Mouse (Mus musculus): ENCODE data around the gene Pfkfb4. TPM values are rescaled to one million over a fixed set of nuclear protein-coding genes. Genes with fewer than 3 reads are reported as not detected.

Gene Pfkfb4
- polyA plus RNA-seq, 1 experiment from 2014 or later = 14.4 TPM

DNA sequence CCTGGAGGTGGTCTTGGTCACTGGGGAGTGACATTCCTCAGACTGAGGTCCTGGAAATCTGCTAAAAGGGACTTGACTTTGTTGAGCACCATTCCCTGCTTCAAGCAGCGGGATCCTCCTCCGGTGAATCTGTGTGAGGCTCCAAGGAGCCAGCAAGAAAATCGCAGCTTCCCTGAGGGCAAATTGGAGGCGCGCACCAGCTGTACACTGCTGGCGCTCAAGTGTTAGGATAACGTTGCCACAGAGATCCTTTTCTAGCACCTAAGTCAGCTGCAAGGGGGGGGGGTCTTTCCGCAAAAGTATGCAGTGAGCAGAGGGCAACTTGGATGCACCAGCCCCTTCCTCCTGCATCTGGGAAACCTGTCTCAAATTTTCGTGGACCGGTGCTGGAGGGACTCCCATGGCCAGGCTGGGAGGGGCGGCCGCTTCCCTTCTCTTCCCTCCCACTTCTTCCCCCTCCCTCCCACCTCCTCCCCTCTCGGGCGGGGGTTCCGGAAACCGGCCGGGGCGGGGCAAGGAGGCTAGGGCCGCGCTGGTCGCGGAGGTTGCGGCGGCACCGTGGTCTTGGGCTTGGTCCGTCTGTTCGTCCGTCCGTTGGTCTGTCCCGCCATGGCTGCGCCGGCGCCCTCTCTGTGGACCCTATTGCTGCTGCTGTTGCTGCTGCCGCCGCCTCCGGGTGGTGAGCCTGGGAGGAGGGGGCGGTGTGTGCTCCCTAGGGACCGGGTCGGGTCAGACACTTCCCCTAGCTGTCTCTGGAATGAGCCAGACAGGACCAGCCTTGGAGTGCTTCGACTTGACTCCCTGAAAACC is 46.7 kb downstream of the Pfkfb4 start, which contains the start of gene Shisa5:
Gene Shisa5 (plus strand): TSS at position 480 of the 810 bp plus-strand sequence.
- no peaks in the 10 kb centered on the region for H3K36me3 ChIP-seq (ENCODE audit: control insufficient read depth, insufficient read depth, low read length)
- H3K4me1 ChIP-seq (ENCODE audit: control insufficient read depth, insufficient read depth, low read length) = no peaks in the 10 kb centered on the region
- H3K27me3 ChIP-seq (ENCODE audit: control insufficient read depth, insufficient read depth, low read length) = no peaks in the 10 kb centered on the region
- H3K27ac ChIP-seq (ENCODE audit: low read depth, low read length) = no peak within 1 kb of the TSS
- H3K4me2 ChIP-seq (ENCODE audit: low read depth) = peak within 1 kb of the TSS; percentile 87
- WGBS = 0% methylated on average over 37 of the region's 40 CpGs
- peak; percentile 82 for DNase-seq (ENCODE audit: low spot score)
- H3K9ac ChIP-seq (ENCODE audit: low read length) = peak within 1 kb of the TSS; percentile 73
- no peaks in the 10 kb centered on the region for H3K9me3 ChIP-seq (ENCODE audit: control insufficient read depth, low read length)
- ATAC-seq (ENCODE audit: insufficient read depth, low FRiP score, low TSS enrichment) = peak; percentile 76
- H3K4me3 ChIP-seq (ENCODE audit: low read depth, low read length) = peak within 1 kb of the TSS; percentile 56

- H3K27ac ChIP-seq (ENCODE audit: low read depth, low read length) = no peak overlapping the region
- ATAC-seq (ENCODE audit: insufficient read depth, low FRiP score, low TSS enrichment) = no peak
- 21% methylated on average over 8 of the region's 8 CpGs for WGBS
Measured at GRCm38 (mm10) chr9:109038901-109039364, 47.4 kb downstream of the Pfkfb4 start.

DNA sequence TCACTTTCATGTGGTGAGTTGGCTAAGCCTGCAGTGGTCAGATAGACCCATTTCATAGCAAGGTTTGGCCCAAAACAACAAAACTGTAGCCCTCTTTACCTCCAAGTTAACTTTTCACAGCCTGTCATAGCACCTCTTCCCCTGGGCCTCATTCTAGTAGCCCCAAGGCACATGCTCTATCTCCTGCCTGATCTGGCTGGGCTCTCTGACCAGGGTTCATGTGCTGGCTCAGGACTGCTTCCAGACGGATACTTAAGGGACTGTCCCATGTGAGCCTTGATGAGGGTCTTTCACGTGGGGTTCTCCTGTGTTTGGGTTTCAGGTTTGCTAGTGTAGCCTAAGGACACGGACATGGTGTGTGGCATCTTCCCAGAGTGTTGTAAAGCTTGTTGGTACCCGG is 48.1 kb downstream of the Pfkfb4 start:
- no peak for ATAC-seq (ENCODE audit: insufficient read depth, low FRiP score, low TSS enrichment)
- Histone ChIP-seq H3K9me3 (ENCODE audit: control insufficient read depth, low read length) (no peaks in the 10 kb centered on the region), H3K4me3 (ENCODE audit: low read depth, low read length) (no peak overlapping the region), H3K27ac (ENCODE audit: low read depth, low read length) (no peak overlapping the region), H3K4me1 (ENCODE audit: control insufficient read depth, insufficient read depth, low read length) (no peaks in the 10 kb centered on the region), H3K27me3 (ENCODE audit: control insufficient read depth, insufficient read depth, low read length) (no peaks in the 10 kb centered on the region), H3K36me3 (ENCODE audit: control insufficient read depth, insufficient read depth, low read length) (no peaks in the 10 kb centered on the region), H3K9ac (ENCODE audit: low read length) (no peak overlapping the region), H3K4me2 (ENCODE audit: low read depth) (no peak overlapping the region)
- DNase-seq (ENCODE audit: low spot score) = no peak
- 87% methylated on average over 4 of the region's 4 CpGs for WGBS

More at GRCm38 (mm10) chr9:109038901-109039364, 47.4 kb downstream of the Pfkfb4 start:
- no peaks in the 10 kb centered on the region for H3K9me3 ChIP-seq (ENCODE audit: control insufficient read depth, low read length)
- peak overlapping the region; percentile 73 for H3K9ac ChIP-seq (ENCODE audit: low read length)
- H3K36me3 ChIP-seq (ENCODE audit: control insufficient read depth, insufficient read depth, low read length) = no peaks in the 10 kb centered on the region
- no peak for DNase-seq (ENCODE audit: low spot score)
- H3K27me3 ChIP-seq (ENCODE audit: control insufficient read depth, insufficient read depth, low read length) = no peaks in the 10 kb centered on the region
- H3K4me3 ChIP-seq (ENCODE audit: low read depth, low read length) = peak overlapping the region; percentile 56
- no peaks in the 10 kb centered on the region for H3K4me1 ChIP-seq (ENCODE audit: control insufficient read depth, insufficient read depth, low read length)
- H3K4me2 ChIP-seq (ENCODE audit: low read depth) = peak overlapping the region; percentile 87

GRCm38 (mm10) chr9:109040216-109040615 is 48.6 kb downstream of the Pfkfb4 start:
- Histone ChIP-seq H3K4me2 (ENCODE audit: low read depth) (no peak overlapping the region), H3K27me3 (ENCODE audit: control insufficient read depth, insufficient read depth, low read length) (no peaks in the 10 kb centered on the region), H3K36me3 (ENCODE audit: control insufficient read depth, insufficient read depth, low read length) (no peaks in the 10 kb centered on the region), H3K4me3 (ENCODE audit: low read depth, low read length) (no peak overlapping the region), H3K9ac (ENCODE audit: low read length) (no peak overlapping the region), H3K4me1 (ENCODE audit: control insufficient read depth, insufficient read depth, low read length) (no peaks in the 10 kb centered on the region), H3K27ac (ENCODE audit: low read depth, low read length) (no peak overlapping the region), H3K9me3 (ENCODE audit: control insufficient read depth, low read length) (no peaks in the 10 kb centered on the region)
- WGBS = 82% methylated on average over 8 of the region's 8 CpGs
- DNase-seq (ENCODE audit: low spot score) (no peak), ATAC-seq (ENCODE audit: insufficient read depth, low FRiP score, low TSS enrichment) (no peak)

DNA sequence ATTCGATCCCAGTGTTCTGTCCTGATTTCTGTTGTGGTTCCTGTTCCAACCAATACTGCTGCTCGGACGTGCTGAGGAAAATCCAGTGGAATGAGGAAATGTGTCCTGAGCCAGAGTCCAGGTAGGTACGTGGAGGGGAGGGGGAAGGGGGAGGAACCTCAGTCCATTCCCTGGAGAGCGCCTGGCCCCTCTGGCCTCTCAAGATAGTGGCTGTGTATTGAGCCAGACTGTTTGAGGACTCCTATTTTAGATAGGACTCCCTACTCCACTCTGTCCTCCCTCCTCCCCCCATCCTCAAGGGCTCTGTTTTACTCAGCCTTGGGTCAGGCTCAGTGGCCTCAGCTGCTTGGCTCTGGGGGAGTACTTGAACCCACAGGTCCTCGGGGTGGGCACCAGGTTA is 49.3 kb downstream of the Pfkfb4 start:
- Histone ChIP-seq H3K4me1 (ENCODE audit: control insufficient read depth, insufficient read depth, low read length) (no peaks in the 10 kb centered on the region), H3K27ac (ENCODE audit: low read depth, low read length) (no peak overlapping the region), H3K9ac (ENCODE audit: low read length) (no peak overlapping the region), H3K27me3 (ENCODE audit: control insufficient read depth, insufficient read depth, low read length) (no peaks in the 10 kb centered on the region), H3K36me3 (ENCODE audit: control insufficient read depth, insufficient read depth, low read length) (no peaks in the 10 kb centered on the region), H3K9me3 (ENCODE audit: control insufficient read depth, low read length) (no peaks in the 10 kb centered on the region), H3K4me2 (ENCODE audit: low read depth) (no peak overlapping the region), H3K4me3 (ENCODE audit: low read depth, low read length) (no peak overlapping the region)
- no peak for ATAC-seq (ENCODE audit: insufficient read depth, low FRiP score, low TSS enrichment)
- DNase-seq (ENCODE audit: low spot score) = no peak
- WGBS = 57% methylated on average over 6 of the region's 6 CpGs

DNA sequence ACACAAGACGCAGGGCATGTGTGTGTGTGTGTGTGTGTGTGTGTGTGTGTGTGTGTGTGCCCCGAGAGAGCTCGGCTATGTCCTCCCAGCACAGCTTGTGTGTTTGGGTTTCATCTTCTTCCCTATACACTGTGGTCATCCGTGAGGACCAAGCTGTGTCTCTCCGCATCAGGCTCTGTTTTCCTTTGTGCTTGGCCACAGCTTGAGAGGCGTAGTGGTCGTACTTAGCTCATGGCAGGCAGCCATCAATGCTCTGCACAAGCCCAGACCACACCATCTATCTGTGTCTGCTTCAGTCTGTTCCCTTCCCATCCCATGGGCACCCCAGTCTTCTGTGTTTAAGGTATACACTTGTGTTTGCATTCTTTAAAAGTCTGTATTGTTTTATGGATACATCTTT is 49.8 kb downstream of the Pfkfb4 start:
- 85% methylated on average over 7 of the region's 7 CpGs for WGBS
- H3K9ac ChIP-seq (ENCODE audit: low read length) = no peak overlapping the region
- no peaks in the 10 kb centered on the region for H3K4me1 ChIP-seq (ENCODE audit: control insufficient read depth, insufficient read depth, low read length)
- DNase-seq (ENCODE audit: low spot score) (no peak), ATAC-seq (ENCODE audit: insufficient read depth, low FRiP score, low TSS enrichment) (no peak)
- no peaks in the 10 kb centered on the region for H3K27me3 ChIP-seq (ENCODE audit: control insufficient read depth, insufficient read depth, low read length)
- no peaks in the 10 kb centered on the region for H3K9me3 ChIP-seq (ENCODE audit: control insufficient read depth, low read length)
- no peak overlapping the region for H3K4me3 ChIP-seq (ENCODE audit: low read depth, low read length)
- H3K4me2 ChIP-seq (ENCODE audit: low read depth) = no peak overlapping the region
- H3K27ac ChIP-seq (ENCODE audit: low read depth, low read length) = no peak overlapping the region
- no peaks in the 10 kb centered on the region for H3K36me3 ChIP-seq (ENCODE audit: control insufficient read depth, insufficient read depth, low read length)

GRCm38 (mm10) chr9:109046306-109046705 is 54.7 kb downstream of the Pfkfb4 start:
- DNase-seq (ENCODE audit: low spot score) (peak; percentile 55), ATAC-seq (ENCODE audit: insufficient read depth, low FRiP score, low TSS enrichment) (no peak)
- Histone ChIP-seq H3K4me2 (ENCODE audit: low read depth) (no peak overlapping the region), H3K27ac (ENCODE audit: low read depth, low read length) (no peak overlapping the region), H3K4me1 (ENCODE audit: control insufficient read depth, insufficient read depth, low read length) (no peaks in the 10 kb centered on the region), H3K9ac (ENCODE audit: low read length) (no peak overlapping the region), H3K36me3 (ENCODE audit: control insufficient read depth, insufficient read depth, low read length) (no peaks in the 10 kb centered on the region), H3K4me3 (ENCODE audit: low read depth, low read length) (no peak overlapping the region), H3K27me3 (ENCODE audit: control insufficient read depth, insufficient read depth, low read length) (no peaks in the 10 kb centered on the region), H3K9me3 (ENCODE audit: control insufficient read depth, low read length) (no peaks in the 10 kb centered on the region)
- WGBS = 40% methylated on average over 5 of the region's 5 CpGs

DNA sequence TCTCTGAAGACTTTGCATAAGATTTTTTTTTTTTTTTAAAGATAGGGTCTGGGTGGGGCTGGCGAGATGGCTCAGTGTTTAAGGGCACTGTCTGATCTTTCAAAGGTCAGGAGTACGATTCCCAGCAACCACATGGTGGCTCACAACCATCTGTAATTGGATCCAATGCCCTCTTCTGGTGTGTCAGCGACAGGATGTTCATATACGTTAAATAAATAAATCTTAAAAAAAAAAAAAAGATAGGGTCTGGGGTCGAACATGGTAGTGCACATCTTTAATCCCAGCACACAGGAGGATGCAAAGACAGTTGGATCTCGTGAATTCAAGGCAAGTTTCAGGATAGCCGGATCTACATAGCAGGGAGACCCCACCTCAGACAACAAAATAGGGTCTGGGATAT is 57.7 kb downstream of the Pfkfb4 start:
- DNase-seq (ENCODE audit: low spot score) (no peak), ATAC-seq (ENCODE audit: insufficient read depth, low FRiP score, low TSS enrichment) (no peak)
- no peaks in the 10 kb centered on the region for H3K36me3 ChIP-seq (ENCODE audit: control insufficient read depth, insufficient read depth, low read length)
- no peak overlapping the region for H3K4me3 ChIP-seq (ENCODE audit: low read depth, low read length)
- H3K9ac ChIP-seq (ENCODE audit: low read length) = no peak overlapping the region
- H3K4me2 ChIP-seq (ENCODE audit: low read depth) = no peak overlapping the region
- no peak overlapping the region for H3K27ac ChIP-seq (ENCODE audit: low read depth, low read length)
- no peaks in the 10 kb centered on the region for H3K9me3 ChIP-seq (ENCODE audit: control insufficient read depth, low read length)
- 85% methylated on average over 7 of the region's 7 CpGs for WGBS
- no peaks in the 10 kb centered on the region for H3K27me3 ChIP-seq (ENCODE audit: control insufficient read depth, insufficient read depth, low read length)
- no peaks in the 10 kb centered on the region; the same call in 1 of the 2 replicates for H3K4me1 ChIP-seq (ENCODE audit: control insufficient read depth, insufficient read depth, low read length)

Measured in neural tube, embryonic 11.5 days (tissue).